In the genomic region with DNA sequence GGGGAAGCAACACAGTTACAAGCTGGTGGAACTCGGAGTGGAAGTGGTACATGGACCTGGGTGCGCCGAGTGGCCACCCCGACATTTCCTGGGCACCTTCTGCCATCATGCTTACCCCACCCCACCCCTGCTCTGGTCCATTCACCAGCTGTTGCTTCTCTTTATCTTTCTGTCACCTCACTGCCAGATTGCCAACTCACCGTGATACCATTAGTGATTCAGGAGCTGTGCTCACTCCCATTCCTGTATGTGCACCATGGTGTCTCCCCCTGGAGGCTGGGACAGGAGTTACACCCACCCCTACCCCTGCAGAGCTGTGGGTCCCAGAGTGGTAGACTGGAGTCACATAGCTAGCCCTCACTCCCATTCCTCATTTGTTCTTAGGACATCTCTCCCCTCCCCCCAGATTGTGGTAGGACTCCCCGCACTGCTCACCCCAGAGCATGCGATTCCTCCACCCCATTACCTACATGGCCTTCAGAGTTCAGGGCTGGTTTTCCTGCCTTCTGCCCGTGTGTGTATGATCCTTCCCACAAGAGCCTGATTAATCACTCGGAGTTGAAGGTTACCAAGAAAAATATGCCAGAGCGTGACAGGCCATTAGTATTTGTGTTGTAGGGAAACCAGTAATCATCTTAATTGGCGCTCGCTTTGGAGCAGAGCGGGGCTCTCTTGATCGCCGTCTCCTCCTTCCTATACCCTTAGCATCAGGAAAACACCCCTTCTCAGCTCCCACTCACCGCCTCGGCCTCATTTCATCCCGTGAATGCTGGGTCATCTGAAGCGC, we compare ENCODE assay signal across 9 mouse cellular contexts. TPM values are rescaled to one million over a fixed set of nuclear protein-coding genes. Genes with fewer than 3 reads are reported as not detected.
DNase-seq lines count a peak whose midpoint lies in the region; TF ChIP-seq lines count a peak whose summit lies in the region.
"Had no signal": no experiment of that assay in that cellular context is flagged by ENCODE, and none has a peak within 500 bp of the region (broad histone marks: within the 10 kb centered on the region; RNA-seq: fewer than 3 reads in every experiment).

No protein-coding gene starts in this region.

- H3K9ac ChIP-seq in ES-Bruce4 (ENCODE audit: low read depth, poor library complexity, severe bottlenecking): no peak overlapping the region
- H3K9ac ChIP-seq: neural tube, embryonic 12.5 days had no signal

- H3K27ac ChIP-seq in ES-Bruce4 (ENCODE audit: insufficient read depth, low read length): no peak overlapping the region
- no peak overlapping the region for H3K27ac ChIP-seq in thymus, adult 2 months (ENCODE audit: control insufficient read depth, insufficient read depth, low read length)
- H3K27ac ChIP-seq: neural tube, embryonic 12.5 days had no signal

- H3K4me1 ChIP-seq in ES-Bruce4 (ENCODE audit: control insufficient read depth, insufficient read depth, low read length): no peaks in the 10 kb centered on the region
- no peaks in the 10 kb centered on the region for H3K4me1 ChIP-seq in thymus, adult 2 months (replicated peaks; ENCODE audit: control insufficient read depth, insufficient read depth, low read length)
- H3K4me1 ChIP-seq: neural tube, embryonic 12.5 days had no signal

- WGBS in thymus, adult 2 months: 95% methylated on average over 19 of the region's 19 CpGs

- no peaks in the 10 kb centered on the region for H3K27me3 ChIP-seq in ES-Bruce4 (ENCODE audit: control insufficient read depth, insufficient read depth, low read length, poor library complexity, severe bottlenecking)
- H3K27me3 ChIP-seq in thymus, adult 2 months (ENCODE audit: control insufficient read depth, insufficient read depth, low read length): no peaks in the 10 kb centered on the region
- H3K27me3 ChIP-seq: neural tube, embryonic 12.5 days had no signal

- TF ChIP-seq CTCF in ES-Bruce4 (IDR thresholded peaks at IDR 0.05; ENCODE audit: low read depth, low read length): peak; percentile 77
- TF ChIP-seq CTCF in thymus, adult 2 months (IDR thresholded peaks at IDR 0.05; ENCODE audit: borderline replicate concordance, control insufficient read depth, extremely low read depth, insufficient read depth, low read length, poor library complexity): peak; percentile 67; the same call in 1 of the 2 replicates

- no peaks in the 10 kb centered on the region for H3K36me3 ChIP-seq in ES-Bruce4 (ENCODE audit: control insufficient read depth, insufficient read depth, low read length, poor library complexity, severe bottlenecking)
- H3K36me3 ChIP-seq in thymus, adult 2 months (ENCODE audit: control insufficient read depth, insufficient read depth, low read length): no peaks in the 10 kb centered on the region
- H3K36me3 ChIP-seq: neural tube, embryonic 12.5 days had no signal

- no peak for TF ChIP-seq POLR2A in ES-Bruce4 (IDR thresholded peaks at IDR 0.05; ENCODE audit: insufficient read depth, low read length)
- TF ChIP-seq POLR2A in thymus, adult 2 months (IDR thresholded peaks at IDR 0.05; ENCODE audit: control insufficient read depth, extremely low read depth, insufficient read depth, low read length, poor library complexity): no peak

- H3K4me3 ChIP-seq in ES-Bruce4 (ENCODE audit: low read depth, low read length): no peak overlapping the region
- no peak overlapping the region for H3K4me3 ChIP-seq in thymus, adult 2 months (ENCODE audit: control insufficient read depth, insufficient read depth, low read length)
- H3K4me3 ChIP-seq: neural tube, embryonic 12.5 days had no signal

- peak; percentile 13 for DNase-seq in layer of hippocampus, adult 11-12 months (ENCODE audit: low spot score)
- no peak for DNase-seq in layer of hippocampus, postnatal 36 days
- peak; percentile 69 for DNase-seq in adrenal gland, postnatal 14 days
- peak; percentile 25 to 29 for DNase-seq in heart, postnatal 10 days
- peak; percentile 18 for DNase-seq in lung, postnatal 25 days (ENCODE audit: low spot score)
- peak; percentile 64 for DNase-seq in thymus, adult 2 months
- DNase-seq in frontal cortex, postnatal 25 days (ENCODE audit: low spot score in 2 of 2): no peak

- intact Hi-C loops in heart, postnatal 10 days (cut with DNase I): no loop called here

- no peak for TF ChIP-seq EP300 in ES-Bruce4 (IDR thresholded peaks at IDR 0.05; ENCODE audit: insufficient read depth, low read depth, low read length)

- H3K9me3 ChIP-seq in ES-Bruce4 (replicated peaks; ENCODE audit: control insufficient read depth, insufficient read depth, low read length, poor library complexity, severe bottlenecking): no peaks in the 10 kb centered on the region
- H3K9me3 ChIP-seq: neural tube, embryonic 12.5 days had no signal

RNA-seq across cellular contexts. Expression of gene Sap30l, which starts 54.0 kb away (rescaled TPM):
- total RNA-seq in layer of hippocampus, postnatal 36 days (2021): 10 to 100 TPM; 53.9 to 55.0 TPM
- polyA plus RNA-seq in ES-Bruce4 (2011; ENCODE audit: insufficient read depth, insufficient read length, low read depth, missing spikeins): 15.2 and 19.8 TPM in 2 replicates
- total RNA-seq in adrenal gland, postnatal 14 days (2021): 47.2 and 48.8 TPM in 2 replicates
- total RNA-seq in heart, postnatal 10 days (2021): 10 to 100 TPM; 36.1 to 38.8 TPM
- 37.1 and 51.0 TPM in 2 replicates for polyA plus RNA-seq in thymus, adult 2 months (2012; rRNA removed)

Comparison
In these comparisons a context has a peak if more than half of its experiments do, and no peak if none do; other contexts are left out.
1. DNase-seq: peak in layer of hippocampus, adult 11-12 months (single experiment), adrenal gland, postnatal 14 days (single experiment), heart, postnatal 10 days (2 of 2), lung, postnatal 25 days (single experiment) and thymus, adult 2 months (single experiment); none in layer of hippocampus, postnatal 36 days (0 of 2) and frontal cortex, postnatal 25 days (0 of 2).